16 mouse cellular contexts compared by ENCODE assay signal in the genomic region with DNA sequence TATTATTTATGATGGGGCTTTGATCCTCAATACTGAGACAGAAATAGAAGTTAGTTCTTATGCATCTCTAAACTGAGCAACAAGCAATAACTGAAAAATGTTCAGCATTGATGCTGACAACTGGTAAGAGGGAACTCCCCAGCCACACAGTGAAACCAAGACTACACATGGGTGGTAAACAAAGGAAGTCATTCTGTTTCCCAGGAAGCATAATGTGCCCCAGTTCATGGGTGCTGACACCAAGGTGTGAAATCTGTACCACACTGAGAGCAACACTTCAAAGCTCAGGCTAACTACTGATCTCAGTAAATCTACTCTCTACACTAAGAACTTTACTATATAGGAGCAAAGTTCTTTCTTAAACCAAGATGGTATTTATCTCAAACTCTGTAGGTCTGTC.
"Had no signal": no experiment of that assay in that cellular context is flagged by ENCODE, and none has a peak within 500 bp of the region (broad histone marks: within the 10 kb centered on the region; RNA-seq: fewer than 3 reads in every experiment).

No protein-coding gene starts in this region.

- H3K9me3 ChIP-seq: limb, embryonic 15.5 days; liver, embryonic 12.5 days; midbrain, embryonic 12.5 days; neural tube, embryonic 13.5 days had no signal

- H3K4me1 ChIP-seq: limb, embryonic 15.5 days; liver, embryonic 12.5 days; midbrain, embryonic 12.5 days; neural tube, embryonic 13.5 days had no signal

- H3K9ac ChIP-seq: limb, embryonic 15.5 days; liver, embryonic 12.5 days; lung, embryonic 14.5 days; midbrain, embryonic 12.5 days; neural tube, embryonic 13.5 days had no signal

- H3K27me3 ChIP-seq: limb, embryonic 15.5 days; liver, embryonic 12.5 days; midbrain, embryonic 12.5 days; neural tube, embryonic 13.5 days had no signal

- ATAC-seq: liver, embryonic 12.5 days had no signal

- H3K27ac ChIP-seq: layer of hippocampus, adult 2 months; left cerebral cortex, adult 2 months; limb, embryonic 15.5 days; liver, embryonic 12.5 days; midbrain, embryonic 12.5 days; neural tube, embryonic 13.5 days had no signal

- H3K4me3 ChIP-seq: layer of hippocampus, adult 2 months; left cerebral cortex, adult 2 months; limb, embryonic 15.5 days; liver, embryonic 12.5 days; midbrain, embryonic 12.5 days; myocyte; neural tube, embryonic 13.5 days had no signal

- DNase-seq: kidney, adult 18-20 months; kidney, postnatal 10 days; kidney, postnatal 4 days; lung, embryonic 14.5 days; lung, postnatal 10 days; lung, postnatal 4 days; right cerebral cortex, adult 18-20 months; right cerebral cortex, postnatal 25 days; thymus, postnatal 4 days had no signal

- H3K4me2 ChIP-seq: limb, embryonic 15.5 days; liver, embryonic 12.5 days; lung, embryonic 14.5 days; midbrain, embryonic 12.5 days; neural tube, embryonic 13.5 days had no signal

- H3K36me3 ChIP-seq: limb, embryonic 15.5 days; liver, embryonic 12.5 days; midbrain, embryonic 12.5 days; neural tube, embryonic 13.5 days had no signal
